Mouse (Mus musculus) forebrain, embryonic 13.5 days (tissue): ENCODE results near the gene Lhcgr. TPM values are rescaled to one million over a fixed set of nuclear protein-coding genes. Genes with fewer than 3 reads are reported as not detected.

ENCODE experiments used
- ATAC-seq: fragments of 200-750 bp; cut with Nextera tagmentation; 2 replicates; pipeline ENCODE4 v1.8.0; 2017
- H3K27ac ChIP-seq: fragments of 300-500 bp; sonication (generic); 2 replicates; pipeline ENCODE4 v1.5.1; 2015; ENCODE audit warnings: inconsistent platforms, mild to moderate bottlenecking, moderate library complexity
- H3K27me3 ChIP-seq: fragments of 300-500 bp; sonication (generic); 2 replicates; pipeline ENCODE4 v1.6.1; 2015; ENCODE audit warnings: mild to moderate bottlenecking, inconsistent platforms
- H3K36me3 ChIP-seq: fragments of 300-500 bp; sonication (generic); 2 replicates; pipeline ENCODE4 v1.6.1; 2015; ENCODE audit warnings: mild to moderate bottlenecking, inconsistent platforms; ENCODE audit not compliant: poor library complexity, severe bottlenecking
- H3K4me1 ChIP-seq: fragments of 300-500 bp; sonication (generic); 2 replicates; pipeline ENCODE4 v1.6.1; 2015; ENCODE audit warnings: inconsistent platforms
- H3K4me2 ChIP-seq: fragments of 300-500 bp; sonication (generic); 2 replicates; pipeline ENCODE4 v1.6.1; 2015; ENCODE audit warnings: inconsistent platforms, mild to moderate bottlenecking, moderate library complexity
- H3K4me3 ChIP-seq: fragments of 300-500 bp; sonication (generic); 2 replicates; pipeline ENCODE4 v1.5.1; 2015; ENCODE audit warnings: mild to moderate bottlenecking, inconsistent platforms
- H3K9ac ChIP-seq: fragments of 300-500 bp; sonication (generic); 2 replicates; pipeline ENCODE4 v1.6.1; 2015; ENCODE audit warnings: mild to moderate bottlenecking, inconsistent platforms
- H3K9me3 ChIP-seq: fragments of 300-500 bp; sonication (generic); replicated peaks from 2 replicates; pipeline ENCODE4 v1.6.1; 2016; ENCODE audit warnings: inconsistent platforms
- WGBS: fragments of 180-500 bp; shearing (Covaris S2); methylation state at CpG from one replicate; pipeline ENCODE4 v1.1.7; 2015; 5-methylcytosine and 5-hydroxymethylcytosine counted together
- polyA plus RNA-seq: library from polyadenylated mRNA; unstranded; fragments of >200 nt; fragmentation: Nextera tagmentation; extraction: Ambion mirVana; gene quantifications from 2 replicates; pipeline ENCODE4 v1.2.1, GENCODE M21; 2015

Gene Lhcgr
- polyA plus RNA-seq, 1 experiment from 2014 or later, result 0.49 TPM

GRCm38 (mm10) chr17:88770081-88770480 lies 21.7 kb downstream of the Lhcgr start:
- no peak overlapping the region for H3K27ac ChIP-seq
- peaks cover 58% of the 10 kb centered on the region for H3K27me3 ChIP-seq
- WGBS, result 76% methylated on average over 7 of the region's 7 CpGs
- H3K9me3 ChIP-seq, result 0 out of 2 replicates have a peak, but pooled peaks cover 2% of the 10 kb centered on the region
- H3K9ac ChIP-seq, result no peak overlapping the region
- no peak overlapping the region for H3K4me3 ChIP-seq
- peaks cover 18% of the 10 kb centered on the region; the same call in 1 of the 2 replicates for H3K4me1 ChIP-seq
- ATAC-seq, result no peak
- H3K36me3 ChIP-seq, result no peaks in the 10 kb centered on the region
- H3K4me2 ChIP-seq, result no peak overlapping the region

DNA sequence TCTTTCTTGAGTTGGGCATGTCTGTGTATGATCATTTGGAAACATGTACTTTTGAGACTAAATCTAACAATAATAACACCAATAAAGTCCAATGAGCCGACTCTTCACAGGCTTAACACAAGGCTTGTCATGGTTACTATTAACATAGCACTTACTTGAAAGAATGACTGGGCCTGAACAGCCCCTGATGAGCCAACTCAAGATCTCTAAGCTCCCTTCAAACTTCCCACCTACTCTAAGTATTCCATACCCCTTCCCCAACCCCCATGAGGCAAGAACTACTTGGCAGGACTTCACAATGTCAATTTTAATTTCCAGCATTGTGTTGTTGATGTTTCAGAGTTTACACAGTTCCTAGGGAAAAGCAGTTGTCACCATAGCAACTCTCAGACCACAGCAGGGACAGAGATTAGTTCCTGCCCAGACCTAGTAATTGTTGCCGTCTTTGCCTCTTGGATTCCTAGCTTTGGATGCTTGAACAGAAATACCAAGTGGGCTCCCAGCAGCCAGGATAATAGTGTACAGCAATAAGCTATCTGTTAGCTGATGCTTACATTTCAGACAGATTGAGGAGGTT lies 22.4 kb downstream of the Lhcgr start:
- Histone ChIP-seq H3K36me3 (no peaks in the 10 kb centered on the region), H3K9me3 (0 out of 2 replicates have a peak, but pooled peaks cover 2% of the 10 kb centered on the region), H3K4me3 (no peak overlapping the region), H3K9ac (no peak overlapping the region), H3K4me2 (no peak overlapping the region), H3K27ac (no peak overlapping the region), H3K27me3 (peaks cover 63% of the 10 kb centered on the region), H3K4me1 (peaks cover 24% of the 10 kb centered on the region)
- 55% methylated on average over 2 of the region's 2 CpGs for WGBS
- peak; percentile 41; the same call in 1 of the 2 replicates for ATAC-seq

GRCm38 (mm10) chr17:88766857-88767256 lies 24.9 kb downstream of the Lhcgr start:
- 86% methylated on average over 6 of the region's 6 CpGs for WGBS
- H3K27me3 ChIP-seq, result peaks cover 64% of the 10 kb centered on the region

GRCm38 (mm10) chr17:88764136-88764485 lies 27.7 kb downstream of the Lhcgr start:
- Histone ChIP-seq H3K9ac (no peak overlapping the region), H3K36me3 (no peaks in the 10 kb centered on the region), H3K4me1 (peaks cover 34% of the 10 kb centered on the region), H3K9me3 (0 out of 2 replicates have a peak, but pooled peaks cover 2% of the 10 kb centered on the region), H3K27ac (no peak overlapping the region), H3K4me3 (no peak overlapping the region), H3K27me3 (peaks cover 81% of the 10 kb centered on the region), H3K4me2 (no peak overlapping the region)
- ATAC-seq, result peak; percentile 94
- 0% methylated on average over 3 of the region's 3 CpGs for WGBS

More at GRCm38 (mm10) chr17:88766857-88767256, 24.9 kb downstream of the Lhcgr start:
- Histone ChIP-seq H3K36me3 (no peaks in the 10 kb centered on the region), H3K4me3 (no peak overlapping the region), H3K4me1 (peaks cover 41% of the 10 kb centered on the region), H3K9me3 (0 out of 2 replicates have a peak, but pooled peaks cover 2% of the 10 kb centered on the region), H3K27ac (no peak overlapping the region), H3K9ac (no peak overlapping the region), H3K4me2 (no peak overlapping the region)
- no peak for ATAC-seq

GRCm38 (mm10) chr17:88763396-88764135 lies 28.2 kb downstream of the Lhcgr start:
- no peak overlapping the region for H3K4me2 ChIP-seq
- H3K27me3 ChIP-seq, result peaks cover 79% of the 10 kb centered on the region
- no peak overlapping the region for H3K4me3 ChIP-seq
- H3K9me3 ChIP-seq, result 0 out of 2 replicates have a peak, but pooled peaks cover 2% of the 10 kb centered on the region
- WGBS, result 2% methylated on average over 5 of the region's 5 CpGs
- H3K36me3 ChIP-seq, result no peaks in the 10 kb centered on the region
- ATAC-seq, result peak; percentile 70
- peaks cover 36% of the 10 kb centered on the region for H3K4me1 ChIP-seq
- no peak overlapping the region for H3K9ac ChIP-seq
- H3K27ac ChIP-seq, result peak overlapping the region; percentile 20

- Histone ChIP-seq H3K4me2 (peak overlapping the region; percentile 24), H3K36me3 (no peaks in the 10 kb centered on the region), H3K27me3 (peaks cover 72% of the 10 kb centered on the region), H3K4me3 (no peak overlapping the region), H3K27ac (0 out of 2 replicates have a peak overlapping the region, but pooled peaks have one; percentile 31), H3K9ac (no peak overlapping the region), H3K9me3 (no peaks in the 10 kb centered on the region), H3K4me1 (peaks cover 49% of the 10 kb centered on the region)
- ATAC-seq, result peak; percentile 76
- WGBS, result 7% methylated on average over 9 of the region's 9 CpGs
Observed at GRCm38 (mm10) chr17:88758003-88758437, 33.8 kb downstream of the Lhcgr start.

- H3K4me3 ChIP-seq, result no peak overlapping the region
- H3K9ac ChIP-seq, result no peak overlapping the region
- H3K9me3 ChIP-seq, result no peaks in the 10 kb centered on the region
- H3K27ac ChIP-seq, result no peak overlapping the region
- H3K4me2 ChIP-seq, result no peak overlapping the region
- no peaks in the 10 kb centered on the region for H3K36me3 ChIP-seq
- H3K4me1 ChIP-seq, result peaks cover 46% of the 10 kb centered on the region
- no peak for ATAC-seq
- 80% methylated on average over 6 of the region's 6 CpGs for WGBS
- peaks cover 53% of the 10 kb centered on the region for H3K27me3 ChIP-seq
Observed at GRCm38 (mm10) chr17:88755776-88756175, 36.0 kb downstream of the Lhcgr start.

DNA sequence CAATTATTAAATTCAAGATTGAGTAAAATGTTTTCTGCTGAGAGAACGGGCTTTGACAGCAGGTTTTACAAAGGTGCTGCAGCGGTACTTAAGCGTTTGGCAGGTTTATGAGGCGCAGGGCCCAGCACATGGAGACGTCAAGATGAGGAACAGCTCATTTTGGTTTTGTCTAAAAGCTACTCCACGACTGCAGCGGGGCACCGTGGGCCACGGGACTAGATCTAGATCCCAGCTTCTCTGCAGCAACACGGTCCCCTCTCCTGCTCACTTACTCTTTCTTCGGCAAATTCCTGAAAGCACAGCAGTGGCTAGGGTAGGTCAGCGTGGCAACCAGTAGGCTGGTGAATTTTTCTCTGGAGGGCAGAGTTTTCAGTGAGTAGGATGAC lies 38.3 kb downstream of the Lhcgr start:
- no peak overlapping the region for H3K4me3 ChIP-seq
- WGBS, result 58% methylated on average over 12 of the region's 12 CpGs
- H3K4me2 ChIP-seq, result peak overlapping the region; percentile 40
- peaks cover 48% of the 10 kb centered on the region for H3K4me1 ChIP-seq
- H3K9ac ChIP-seq, result 0 out of 2 replicates have a peak overlapping the region, but pooled peaks have one; percentile 30
- H3K27ac ChIP-seq, result no peak overlapping the region
- H3K27me3 ChIP-seq, result peaks cover 37% of the 10 kb centered on the region
- H3K36me3 ChIP-seq, result no peaks in the 10 kb centered on the region
- ATAC-seq, result peak; percentile 7; the same call in 1 of the 2 replicates
- H3K9me3 ChIP-seq, result no peaks in the 10 kb centered on the region

- Histone ChIP-seq H3K36me3 (no peaks in the 10 kb centered on the region), H3K4me1 (peaks cover 43% of the 10 kb centered on the region), H3K4me2 (peak overlapping the region; percentile 40), H3K9ac (no peak overlapping the region), H3K27ac (0 out of 2 replicates have a peak overlapping the region, but pooled peaks have one; percentile 11), H3K4me3 (no peak overlapping the region), H3K27me3 (peaks cover 34% of the 10 kb centered on the region), H3K9me3 (no peaks in the 10 kb centered on the region)
- 8% methylated on average over 17 of the region's 17 CpGs for WGBS
- ATAC-seq, result peak; percentile 71
Observed at GRCm38 (mm10) chr17:88752827-88753471, 38.8 kb downstream of the Lhcgr start.

DNA sequence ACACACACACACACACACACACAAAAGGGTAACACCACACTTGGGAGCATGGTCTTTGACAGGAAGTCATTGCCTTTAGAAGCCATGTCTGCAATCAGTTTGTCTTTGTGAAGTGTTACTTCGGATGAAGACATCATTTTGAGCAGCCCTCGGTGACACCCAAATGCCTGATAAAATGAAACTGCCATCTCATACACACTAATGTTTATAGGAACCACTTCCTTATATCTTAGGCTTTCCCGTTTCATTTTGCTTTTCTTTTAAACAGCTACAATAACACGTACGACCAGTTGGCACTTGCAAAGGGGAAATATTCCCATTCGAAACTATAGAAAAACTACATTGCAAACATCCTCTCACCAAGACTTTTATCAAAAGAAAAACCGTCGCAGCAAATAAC lies 42.1 kb downstream of the Lhcgr start:
- peak overlapping the region; percentile 27 for H3K4me2 ChIP-seq
- 45% methylated on average over 8 of the region's 8 CpGs for WGBS
- peaks cover 24% of the 10 kb centered on the region for H3K4me1 ChIP-seq
- H3K27ac ChIP-seq, result no peak overlapping the region
- no peak overlapping the region for H3K4me3 ChIP-seq
- peaks cover 16% of the 10 kb centered on the region; the same call in 1 of the 2 replicates for H3K27me3 ChIP-seq
- no peak overlapping the region for H3K9ac ChIP-seq
- no peak for ATAC-seq
- H3K9me3 ChIP-seq, result no peaks in the 10 kb centered on the region
- H3K36me3 ChIP-seq, result no peaks in the 10 kb centered on the region

DNA sequence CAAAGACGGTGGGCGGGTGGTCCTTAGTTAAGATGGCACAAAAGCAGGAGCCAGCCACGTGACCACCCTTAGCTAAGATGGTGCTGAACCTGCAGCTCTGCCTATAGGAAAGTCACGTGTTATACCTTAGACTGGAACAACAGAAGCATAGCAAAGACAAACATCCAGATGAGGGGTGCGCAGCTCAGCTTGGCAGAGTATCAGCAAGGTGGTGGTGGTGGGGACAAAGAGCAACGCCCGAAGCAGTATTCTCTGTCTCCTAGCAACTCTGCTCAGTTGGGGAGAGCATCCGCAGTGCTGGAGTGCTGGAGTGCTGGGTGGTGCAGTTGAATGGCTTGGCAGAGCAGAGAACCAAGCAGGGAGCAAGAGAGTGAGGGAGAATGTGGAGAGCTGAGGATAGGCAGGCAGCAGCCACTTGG lies 85.5 kb downstream of the Lhcgr start:
- peak; percentile 53; the same call in 1 of the 2 replicates for ATAC-seq
- WGBS, result 16% methylated on average over 8 of the region's 8 CpGs
- no peak overlapping the region for H3K4me3 ChIP-seq
- no peak overlapping the region for H3K27ac ChIP-seq
- H3K4me1 ChIP-seq, result peaks cover 19% of the 10 kb centered on the region
- H3K9me3 ChIP-seq, result no peaks in the 10 kb centered on the region
- H3K9ac ChIP-seq, result no peak overlapping the region
- no peak overlapping the region for H3K4me2 ChIP-seq
- H3K27me3 ChIP-seq, result no peaks in the 10 kb centered on the region
- H3K36me3 ChIP-seq, result no peaks in the 10 kb centered on the region

- H3K27me3 ChIP-seq, result no peaks in the 10 kb centered on the region
- H3K4me2 ChIP-seq, result no peak overlapping the region
- no peaks in the 10 kb centered on the region; the same call in 1 of the 2 replicates for H3K9me3 ChIP-seq
- no peak overlapping the region for H3K4me3 ChIP-seq
- no peak for ATAC-seq
- 36% methylated on average over 4 of the region's 4 CpGs for WGBS
- no peak overlapping the region for H3K27ac ChIP-seq
- no peaks in the 10 kb centered on the region for H3K36me3 ChIP-seq
- no peak overlapping the region for H3K9ac ChIP-seq
- H3K4me1 ChIP-seq, result peaks cover 19% of the 10 kb centered on the region
Observed at GRCm38 (mm10) chr17:88703112-88703511, 88.7 kb downstream of the Lhcgr start.
